11 mouse cellular contexts compared by ENCODE assay signal in the genomic region with DNA sequence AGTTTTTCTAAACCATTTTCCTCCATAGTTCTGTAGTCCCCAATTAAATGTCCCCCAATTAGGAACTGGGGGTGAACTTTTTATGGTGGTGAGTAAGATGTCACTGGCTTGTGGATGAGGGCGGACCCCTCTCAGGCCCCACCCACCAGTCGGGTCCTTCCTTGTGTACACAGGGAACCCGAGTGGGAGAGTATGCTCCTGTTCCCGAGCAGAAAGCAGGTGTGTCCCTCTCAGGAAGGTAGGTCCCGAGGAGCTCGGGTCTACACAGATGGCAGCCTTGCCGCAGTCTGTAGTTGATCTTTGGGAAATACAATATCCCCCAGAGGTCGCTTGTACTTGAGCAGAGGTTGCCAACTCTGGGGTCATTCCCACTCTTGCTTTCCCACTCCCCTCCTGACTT. TPM values are rescaled to one million over a fixed set of nuclear protein-coding genes. Genes with fewer than 3 reads are reported as not detected.
DNase-seq lines count a peak whose midpoint lies in the region; ATAC-seq and TF ChIP-seq lines count a peak whose summit lies in the region.
"Had no signal": no experiment of that assay in that cellular context is flagged by ENCODE, and none has a peak within 500 bp of the region (broad histone marks: within the 10 kb centered on the region; RNA-seq: fewer than 3 reads in every experiment).

No protein-coding gene starts in this region.

- DNase-seq in heart, adult 11 months, result peak; percentile 93
- no peak for DNase-seq in heart, postnatal 4 days
- no peak for DNase-seq in lung, postnatal 0 days (ENCODE audit: low spot score)
- DNase-seq in lung, postnatal 14 days, result no peak
- DNase-seq in neural tube, embryonic 10.5 days (ENCODE audit: extremely low spot score, low spot score), result no peak
- DNase-seq: kidney, adult 9 months had no signal

- 50% methylated on average over 8 of the region's 8 CpGs for WGBS in lung, postnatal 0 days
- 61% methylated on average over 8 of the region's 8 CpGs for WGBS in intestine, embryonic 15.5 days
- 29% methylated on average over 8 of the region's 8 CpGs for WGBS in small intestine, adult 2 months
- 69% methylated on average over 8 of the region's 8 CpGs for WGBS in kidney, embryonic 14.5 days

- no peak for TF ChIP-seq CTCF in lung, postnatal 0 days (IDR thresholded peaks at IDR 0.05)
- TF ChIP-seq CTCF in small intestine, adult 2 months (IDR thresholded peaks at IDR 0.05; ENCODE audit: extremely low read depth, insufficient read length, insufficient replicate concordance, low read depth, low read length), result no peak

- ATAC-seq in lung, postnatal 0 days, result 0 out of 2 replicates have a peak, but pooled peaks have one; percentile 31
- ATAC-seq in intestine, embryonic 15.5 days, result peak; percentile 57
- no peak for ATAC-seq in kidney, embryonic 14.5 days (ENCODE audit: low FRiP score, low TSS enrichment)

- no peak for TF ChIP-seq EP300 in lung, postnatal 0 days (IDR thresholded peaks at IDR 0.05)

- H3K27ac ChIP-seq in lung, postnatal 0 days (ENCODE audit: low read length), result peak overlapping the region; percentile 38; the same call in 1 of the 2 replicates
- peak overlapping the region; percentile 66 for H3K27ac ChIP-seq in intestine, embryonic 15.5 days
- H3K27ac ChIP-seq in small intestine, adult 2 months (ENCODE audit: insufficient read depth, low read depth, low read length), result peak overlapping the region; percentile 93
- no peak overlapping the region for H3K27ac ChIP-seq in kidney, embryonic 14.5 days (ENCODE audit: low read depth, low read length)
- H3K27ac ChIP-seq: forebrain, embryonic 12.5 days; macrophage had no signal

- H3K9me3 ChIP-seq in lung, postnatal 0 days (ENCODE audit: low read length), result no peaks in the 10 kb centered on the region
- no peaks in the 10 kb centered on the region for H3K9me3 ChIP-seq in intestine, embryonic 15.5 days
- H3K9me3 ChIP-seq in kidney, embryonic 14.5 days (ENCODE audit: control insufficient read depth, low read length), result no peaks in the 10 kb centered on the region
- H3K9me3 ChIP-seq: forebrain, embryonic 12.5 days had no signal

- no peak overlapping the region for H3K4me2 ChIP-seq in lung, postnatal 0 days (replicated peaks; ENCODE audit: low read depth, low read length)
- peak overlapping the region; percentile 36 for H3K4me2 ChIP-seq in intestine, embryonic 15.5 days (replicated peaks)
- no peak overlapping the region for H3K4me2 ChIP-seq in kidney, embryonic 14.5 days (replicated peaks; ENCODE audit: low read depth, low read length)
- H3K4me2 ChIP-seq: forebrain, embryonic 12.5 days had no signal

- TF ChIP-seq POLR2A in small intestine, adult 2 months (IDR thresholded peaks at IDR 0.05; ENCODE audit: low read depth, low read length), result peak; percentile 25; the same call in 1 of the 2 replicates

- H3K9ac ChIP-seq in lung, postnatal 0 days (replicated peaks; ENCODE audit: low read depth), result no peak overlapping the region
- no peak overlapping the region; the same call in 1 of the 2 replicates for H3K9ac ChIP-seq in intestine, embryonic 15.5 days
- no peak overlapping the region for H3K9ac ChIP-seq in kidney, embryonic 14.5 days (ENCODE audit: low read depth, low read length)
- H3K9ac ChIP-seq: forebrain, embryonic 12.5 days had no signal

- no peak overlapping the region for H3K4me3 ChIP-seq in lung, postnatal 0 days (ENCODE audit: low read depth, low read length)
- H3K4me3 ChIP-seq in intestine, embryonic 15.5 days (replicated peaks), result no peak overlapping the region
- 0 out of 2 replicates have a peak overlapping the region, but pooled peaks have one; percentile 1 for H3K4me3 ChIP-seq in small intestine, adult 2 months (ENCODE audit: low read depth, low read length)
- no peak overlapping the region for H3K4me3 ChIP-seq in kidney, embryonic 14.5 days (ENCODE audit: low read length)
- H3K4me3 ChIP-seq: forebrain, embryonic 12.5 days had no signal

- H3K4me1 ChIP-seq in lung, postnatal 0 days (ENCODE audit: insufficient read depth, low read depth, low read length), result peaks cover 12% of the 10 kb centered on the region
- peaks cover 51% of the 10 kb centered on the region for H3K4me1 ChIP-seq in intestine, embryonic 15.5 days (replicated peaks)
- peaks cover 34% of the 10 kb centered on the region for H3K4me1 ChIP-seq in small intestine, adult 2 months (ENCODE audit: control insufficient read depth, insufficient read depth, insufficient read length, low read length)
- no peaks in the 10 kb centered on the region for H3K4me1 ChIP-seq in kidney, embryonic 14.5 days (ENCODE audit: control insufficient read depth, insufficient read depth, low read length)

- H3K36me3 ChIP-seq in lung, postnatal 0 days (ENCODE audit: insufficient read depth, low read length), result peaks cover 31% of the 10 kb centered on the region; the same call in 1 of the 2 replicates
- peaks cover 21% of the 10 kb centered on the region for H3K36me3 ChIP-seq in intestine, embryonic 15.5 days
- H3K36me3 ChIP-seq in small intestine, adult 2 months (ENCODE audit: control insufficient read depth, insufficient read depth, low read length), result peaks cover 63% of the 10 kb centered on the region
- peaks cover 68% of the 10 kb centered on the region for H3K36me3 ChIP-seq in kidney, embryonic 14.5 days (ENCODE audit: control insufficient read depth, insufficient read depth, low read length)

- no peaks in the 10 kb centered on the region for H3K27me3 ChIP-seq in lung, postnatal 0 days (replicated peaks; ENCODE audit: insufficient read depth, low read length)
- H3K27me3 ChIP-seq in intestine, embryonic 15.5 days (replicated peaks), result no peaks in the 10 kb centered on the region
- no peaks in the 10 kb centered on the region for H3K27me3 ChIP-seq in small intestine, adult 2 months (ENCODE audit: control insufficient read depth, insufficient read depth, low read length)
- H3K27me3 ChIP-seq in kidney, embryonic 14.5 days (ENCODE audit: control insufficient read depth, insufficient read depth, low read length), result no peaks in the 10 kb centered on the region
- H3K27me3 ChIP-seq: forebrain, embryonic 12.5 days had no signal

RNA-seq across cellular contexts. Expression of a gene that starts 8.7 kb away (rescaled TPM):
- 100 to 1,000 TPM in 1 of 2 experiments, 10 to 100 TPM in 1; 97.8 to 114 TPM for total RNA-seq in heart, postnatal 4 days (2021)
- polyA plus RNA-seq in lung, postnatal 0 days (2015; fragmentation: Nextera tagmentation; extraction: Ambion mirVana), result 115 and 119 TPM in 2 replicates
- polyA plus RNA-seq in intestine, embryonic 15.5 days (2015; fragmentation: Nextera tagmentation; extraction: Ambion mirVana), result 88.8 and 115 TPM in 2 replicates
- polyA plus RNA-seq in small intestine, adult 2 months (2012; rRNA removed), result 315 and 714 TPM in 2 replicates
- polyA plus RNA-seq in kidney, embryonic 14.5 days (2014; fragmentation: Nextera tagmentation; extraction: Ambion mirVana), result 38.3 and 46.0 TPM in 2 replicates

RNA-seq across cellular contexts. Expression of a gene that starts 21.0 kb away (rescaled TPM):
- 1 to 10 TPM; 8.2 to 10.0 TPM for total RNA-seq in heart, postnatal 4 days (2021)
- 2.8 and 3.2 TPM in 2 replicates for polyA plus RNA-seq in lung, postnatal 0 days (2015; fragmentation: Nextera tagmentation; extraction: Ambion mirVana)
- 1.0 and 1.4 TPM in 2 replicates for polyA plus RNA-seq in intestine, embryonic 15.5 days (2015; fragmentation: Nextera tagmentation; extraction: Ambion mirVana)
- 26.0 and 53.2 TPM in 2 replicates for polyA plus RNA-seq in small intestine, adult 2 months (2012; rRNA removed)
- 0.89 and 2.0 TPM in 2 replicates for polyA plus RNA-seq in kidney, embryonic 14.5 days (2014; fragmentation: Nextera tagmentation; extraction: Ambion mirVana)

RNA-seq across cellular contexts. Expression of a gene that starts 43.8 kb away (rescaled TPM):
- total RNA-seq in heart, postnatal 4 days (2021), result 10 to 100 TPM; 15.9 to 16.2 TPM
- polyA plus RNA-seq in lung, postnatal 0 days (2015; fragmentation: Nextera tagmentation; extraction: Ambion mirVana), result 5.1 and 5.9 TPM in 2 replicates
- 6.9 and 8.7 TPM in 2 replicates for polyA plus RNA-seq in intestine, embryonic 15.5 days (2015; fragmentation: Nextera tagmentation; extraction: Ambion mirVana)
- polyA plus RNA-seq in small intestine, adult 2 months (2012; rRNA removed), result 37.0 and 68.8 TPM in 2 replicates
- 7.2 and 12.4 TPM in 2 replicates for polyA plus RNA-seq in kidney, embryonic 14.5 days (2014; fragmentation: Nextera tagmentation; extraction: Ambion mirVana)

RNA-seq across cellular contexts. Expression of a gene that starts 49.6 kb away (rescaled TPM):
- total RNA-seq in heart, postnatal 4 days (2021), result 10 to 100 TPM; 16.6 to 18.5 TPM
- polyA plus RNA-seq in lung, postnatal 0 days (2015; fragmentation: Nextera tagmentation; extraction: Ambion mirVana), result 42.1 and 42.7 TPM in 2 replicates
- polyA plus RNA-seq in intestine, embryonic 15.5 days (2015; fragmentation: Nextera tagmentation; extraction: Ambion mirVana), result 68.8 and 71.9 TPM in 2 replicates
- 23.6 and 38.5 TPM in 2 replicates for polyA plus RNA-seq in small intestine, adult 2 months (2012; rRNA removed)
- polyA plus RNA-seq in kidney, embryonic 14.5 days (2014; fragmentation: Nextera tagmentation; extraction: Ambion mirVana), result 46.1 and 49.1 TPM in 2 replicates

RNA-seq across cellular contexts. Expression of a gene that starts 49.6 kb away (rescaled TPM):
- 10 to 100 TPM; 30.1 to 30.2 TPM for total RNA-seq in heart, postnatal 4 days (2021)
- polyA plus RNA-seq in lung, postnatal 0 days (2015; fragmentation: Nextera tagmentation; extraction: Ambion mirVana), result 20.2 and 21.6 TPM in 2 replicates
- polyA plus RNA-seq in intestine, embryonic 15.5 days (2015; fragmentation: Nextera tagmentation; extraction: Ambion mirVana), result 21.2 and 22.3 TPM in 2 replicates
- 64.2 and 112 TPM in 2 replicates for polyA plus RNA-seq in small intestine, adult 2 months (2012; rRNA removed)
- polyA plus RNA-seq in kidney, embryonic 14.5 days (2014; fragmentation: Nextera tagmentation; extraction: Ambion mirVana), result 16.4 and 19.7 TPM in 2 replicates
